Mouse (Mus musculus) WW6 (cell line): ENCODE data around the gene Ccdc151.

Experiments
- DNase-seq: peaks from one replicate; pipeline ENCODE4 v3.0.0-alpha.2; 2013; ENCODE audit warnings: low read depth, low spot score

The Ccdc151 gene

DNA sequence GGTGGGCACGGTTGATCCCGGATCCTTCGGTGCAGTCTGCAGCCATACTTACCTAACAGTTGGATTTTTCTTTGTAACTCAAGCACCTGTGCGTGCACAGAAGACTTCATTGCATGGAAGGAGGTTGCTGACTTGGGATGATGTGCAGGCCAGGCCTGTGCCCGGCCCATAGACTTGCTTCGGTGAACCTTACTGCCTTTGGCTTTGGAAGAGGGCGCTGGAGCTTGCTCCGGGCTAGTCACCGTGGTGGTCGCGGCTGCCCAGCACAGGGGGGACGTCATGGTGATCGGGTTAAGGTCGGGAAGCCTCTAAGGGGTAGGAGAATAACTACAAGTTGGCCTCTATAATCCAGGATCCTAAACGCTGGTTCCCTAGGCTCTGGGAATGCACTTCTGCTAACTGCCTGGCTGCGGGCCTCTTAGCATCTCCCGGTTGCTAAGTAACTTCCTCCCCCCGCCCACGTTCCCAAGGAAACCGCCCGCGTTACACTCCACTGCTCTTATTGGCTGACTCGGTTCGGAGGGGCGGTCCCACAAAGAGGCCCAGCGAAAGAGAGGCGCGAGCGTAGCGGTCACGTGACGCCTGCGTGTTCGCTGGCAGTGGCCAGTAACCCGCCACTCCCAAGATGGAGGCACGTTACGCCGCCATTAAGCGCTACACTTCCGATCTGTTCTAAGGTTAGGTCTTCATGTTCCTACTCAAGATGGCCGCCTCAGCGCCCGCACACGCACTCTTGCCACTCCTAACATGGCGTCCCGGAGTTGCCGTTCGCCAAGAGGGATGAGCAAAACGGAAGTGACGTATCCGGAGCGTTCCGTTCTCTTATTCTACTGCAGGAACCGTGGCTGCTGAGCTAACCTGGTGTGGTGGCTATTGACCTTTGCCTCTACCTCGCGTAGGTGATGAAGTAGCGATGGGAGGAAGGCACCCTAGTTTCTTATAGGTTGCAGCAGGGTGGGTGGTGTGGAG lies at the start of gene Ccdc151, which contains the start of gene Prkcsh:
Gene Ccdc151, minus strand, starts transcription at position 441 of the 969 bp plus-strand sequence.
Gene Prkcsh, plus strand, starts transcription at position 613 of the 969 bp plus-strand sequence.
- DNase-seq, result peak; percentile 99

DNA sequence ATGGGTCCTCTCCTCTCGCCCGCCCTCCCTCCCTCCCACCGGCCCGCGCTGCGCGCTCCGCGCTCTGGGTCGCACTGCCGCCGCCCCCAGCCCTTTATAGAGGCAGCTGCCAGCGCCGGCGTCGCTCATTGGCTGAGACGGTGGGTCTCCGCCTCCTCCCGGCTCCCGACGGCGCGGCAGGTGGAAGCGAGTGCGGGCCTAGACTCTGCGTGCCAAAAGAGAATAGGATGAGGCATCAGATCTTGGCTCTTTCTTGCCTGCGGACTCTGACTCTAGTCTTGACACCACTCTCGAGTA lies 49.5 kb upstream of the Ccdc151 start, which contains the start of gene Elavl3:
Gene Elavl3, minus strand, starts transcription at position 66 of the 297 bp plus-strand sequence.
- peak; percentile 61 for DNase-seq

DNA sequence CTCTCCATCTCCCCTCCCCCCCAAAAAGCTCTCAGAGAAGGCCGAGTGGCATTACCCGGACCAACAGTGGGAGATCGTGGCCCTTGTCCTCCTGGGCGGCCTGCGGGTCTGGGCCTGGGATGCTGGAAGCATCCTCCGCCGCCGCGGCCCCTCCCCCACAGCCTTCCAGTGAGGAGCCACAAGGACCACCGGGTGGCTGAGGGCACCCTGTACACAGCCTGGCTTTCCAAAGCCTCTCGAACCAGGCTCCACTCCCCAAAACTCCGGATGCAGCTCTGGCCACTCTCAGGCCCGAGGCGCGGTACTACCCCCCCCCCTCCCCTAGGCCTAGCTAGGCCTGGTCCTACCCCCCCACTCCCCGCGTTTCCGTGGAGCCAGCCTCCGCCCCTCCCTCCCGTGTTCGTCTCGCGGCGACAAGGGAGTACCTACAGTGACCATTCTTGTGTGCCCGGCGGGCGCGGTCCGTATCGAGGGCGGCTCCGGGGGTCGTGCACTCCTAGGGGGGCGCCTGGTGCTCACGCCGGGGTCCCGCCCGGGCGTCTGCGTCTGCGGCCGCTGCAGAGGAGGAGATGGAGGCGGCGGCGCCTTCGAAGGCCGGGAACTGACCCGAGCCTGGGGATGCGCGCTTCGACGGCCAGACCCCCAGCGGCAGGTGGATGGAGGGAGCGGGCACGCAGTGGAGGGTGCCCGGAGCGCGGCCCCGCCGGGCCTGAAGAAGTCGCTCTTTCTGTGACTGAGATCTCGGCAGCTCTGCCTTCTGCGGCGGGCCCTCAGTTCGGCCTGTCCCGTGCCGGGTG lies 48.9 kb upstream of the Ccdc151 start:
- no peak for DNase-seq

DNA sequence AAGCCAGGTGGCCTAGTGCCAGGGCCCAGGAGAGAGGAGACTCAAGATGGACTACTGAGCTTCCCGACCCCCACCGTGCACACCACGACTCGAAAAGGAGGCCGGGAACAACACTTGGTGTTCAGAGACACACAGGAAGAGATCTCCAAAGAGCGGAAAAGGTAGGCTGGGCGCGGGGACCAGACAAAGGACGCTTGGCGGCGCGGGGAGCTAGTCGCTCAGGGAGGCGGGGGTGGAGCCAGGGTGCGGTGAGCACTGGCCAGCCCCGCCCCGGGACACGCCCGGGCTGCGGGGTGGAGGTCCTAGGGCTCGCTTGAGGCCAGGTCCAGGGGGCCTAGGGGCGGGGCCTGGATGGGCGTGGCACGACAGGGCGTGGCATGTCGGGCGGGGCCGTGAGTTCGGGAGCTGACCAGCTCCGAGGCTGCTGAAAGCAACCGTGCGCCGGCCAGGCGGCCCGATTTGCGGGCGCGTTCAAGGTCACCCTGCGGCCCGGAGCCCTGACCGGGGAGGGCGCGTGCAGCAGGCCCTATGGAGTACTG lies 48.0 kb upstream of the Ccdc151 start:
- peak; percentile 54 for DNase-seq

DNA sequence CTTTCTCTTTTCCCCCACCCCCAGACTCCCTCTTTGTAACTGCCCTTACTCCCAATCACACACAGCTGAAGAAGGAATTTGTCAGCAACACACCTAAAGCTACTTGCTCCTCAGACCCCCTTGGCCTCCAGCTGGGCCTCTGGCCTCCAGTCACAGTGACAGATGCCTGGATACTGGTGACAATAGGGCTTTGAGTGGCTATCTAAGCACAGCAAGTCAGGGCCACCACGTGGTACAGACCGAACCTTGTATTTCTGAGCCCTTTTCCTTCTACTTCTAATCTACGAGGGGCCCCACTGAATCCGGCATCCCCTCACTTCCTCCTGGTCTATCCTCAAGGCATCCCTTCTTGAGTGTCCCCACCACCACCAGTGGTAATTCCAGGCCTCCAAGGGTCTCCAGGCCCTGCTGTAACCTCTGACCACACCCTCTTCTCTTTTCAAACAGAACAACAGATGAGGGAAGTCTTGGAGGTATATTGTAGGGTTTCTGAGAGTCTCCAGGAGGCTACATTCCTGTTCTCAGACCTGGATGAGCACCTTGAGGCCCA lies 47.4 kb upstream of the Ccdc151 start:
- no peak for DNase-seq

DNA sequence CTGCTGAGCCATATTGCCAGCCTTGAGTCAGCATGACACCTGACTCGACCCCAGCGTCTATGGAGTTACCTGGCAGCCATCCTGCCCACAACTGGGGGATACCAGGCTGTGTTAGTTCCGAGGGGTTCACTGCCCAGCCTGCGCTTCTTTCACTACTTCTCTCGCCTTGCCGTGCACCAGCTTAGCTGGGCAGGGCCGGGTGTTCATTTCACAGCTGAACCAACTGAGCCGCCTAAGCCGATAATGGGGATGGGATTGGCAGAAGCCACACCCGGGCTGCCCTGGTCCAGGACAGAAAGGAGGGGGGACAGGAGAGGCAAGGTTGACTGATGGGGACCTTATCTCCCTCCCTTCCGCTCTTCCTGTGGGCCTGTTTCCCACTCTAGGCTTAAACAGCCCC lies 46.9 kb upstream of the Ccdc151 start:
- DNase-seq, result no peak

DNA sequence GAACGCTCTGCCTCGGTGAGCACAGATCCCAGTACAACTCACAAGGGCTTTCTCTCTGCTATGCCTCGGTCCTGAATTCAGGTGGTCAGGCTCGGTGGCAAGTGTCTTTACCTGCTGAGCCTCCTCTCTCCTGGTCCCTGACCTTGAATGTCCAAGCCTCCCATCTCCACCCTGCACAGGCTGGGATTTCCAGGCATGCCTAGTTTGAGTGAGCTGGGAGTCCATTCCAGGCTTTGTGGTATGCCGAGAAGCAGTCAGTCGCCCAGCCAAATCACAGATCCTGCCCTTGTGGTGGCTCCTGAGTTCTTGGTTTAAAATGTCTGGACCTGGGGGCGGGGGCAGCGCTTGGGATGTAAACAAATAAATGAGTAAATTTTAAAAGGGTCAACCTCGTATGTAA lies 44.9 kb upstream of the Ccdc151 start:
- DNase-seq, result no peak

DNA sequence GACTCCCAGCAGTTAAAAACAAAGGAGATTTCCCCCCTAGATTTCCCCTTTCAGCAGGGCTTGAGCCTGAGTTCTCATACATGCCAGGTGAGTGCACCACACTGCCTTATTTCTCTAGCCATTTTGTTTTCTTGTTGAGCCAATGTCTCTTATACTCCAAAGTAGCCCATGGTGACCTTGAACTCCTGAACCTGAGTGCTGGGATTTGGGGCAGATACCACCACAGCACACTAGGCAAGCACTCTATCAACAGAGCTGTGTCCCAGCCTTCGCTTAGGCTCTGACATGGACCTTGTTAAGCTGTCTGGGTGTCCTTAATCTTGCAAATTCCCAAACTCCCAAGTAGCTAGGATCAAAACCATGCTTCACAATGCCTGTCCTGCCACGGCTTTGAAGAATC lies 39.4 kb upstream of the Ccdc151 start:
- DNase-seq, result no peak

DNA sequence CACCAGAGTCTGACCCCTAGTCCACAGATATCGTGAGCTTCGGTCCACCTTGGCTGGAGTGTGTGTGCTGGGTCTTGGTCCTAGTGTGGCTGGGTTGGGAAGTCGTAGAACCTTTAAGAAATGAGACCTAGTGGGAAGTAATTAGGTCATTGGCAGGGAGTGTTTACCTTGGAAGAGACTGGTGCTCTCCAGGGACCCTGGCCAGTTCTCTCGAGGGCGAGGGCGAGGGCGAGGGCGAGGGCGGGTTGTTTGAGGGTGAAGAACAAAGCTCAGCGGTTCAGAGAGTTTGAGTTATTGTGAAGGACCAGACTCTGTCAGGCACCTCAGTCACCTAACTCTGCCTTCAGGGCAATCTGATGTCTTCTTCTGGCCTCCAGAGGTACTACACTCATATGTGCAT lies 35.4 kb upstream of the Ccdc151 start:
- DNase-seq, result no peak

DNA sequence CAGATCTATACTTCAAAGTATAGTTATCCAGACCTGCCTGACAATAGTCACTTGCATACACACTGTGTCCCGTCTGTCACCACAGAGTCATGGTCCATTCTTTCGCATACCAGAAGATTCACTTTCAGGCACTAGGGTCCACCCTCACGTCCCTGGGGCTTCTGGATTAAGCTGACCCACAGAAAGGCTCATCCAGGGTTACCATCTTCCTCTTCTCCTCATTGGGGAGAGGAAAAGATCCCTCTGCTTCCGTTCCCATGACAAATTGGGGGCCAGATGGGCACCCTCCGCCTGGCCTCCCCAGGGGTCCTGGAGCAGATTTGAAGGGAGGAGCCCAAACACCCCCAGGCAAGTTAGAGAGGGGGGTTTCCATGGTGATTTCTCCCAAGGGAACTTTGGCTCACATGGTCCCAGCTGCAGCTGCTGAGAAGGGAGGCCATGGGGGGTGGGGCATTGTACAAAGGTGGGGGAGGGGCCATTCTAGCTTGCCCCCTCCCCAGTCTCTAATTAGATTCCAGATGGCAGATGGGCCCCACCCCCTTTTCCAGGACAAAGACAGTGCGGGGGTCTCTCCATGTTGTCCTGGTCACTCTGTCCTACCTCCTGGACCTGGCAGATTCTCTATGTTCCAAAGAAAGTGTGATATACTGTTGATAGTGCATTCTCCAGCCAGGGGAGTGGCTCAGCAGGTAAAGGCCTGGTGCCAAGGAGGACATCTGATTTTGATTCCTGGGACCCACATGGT lies 33.0 kb upstream of the Ccdc151 start:
- DNase-seq, result no peak

DNA sequence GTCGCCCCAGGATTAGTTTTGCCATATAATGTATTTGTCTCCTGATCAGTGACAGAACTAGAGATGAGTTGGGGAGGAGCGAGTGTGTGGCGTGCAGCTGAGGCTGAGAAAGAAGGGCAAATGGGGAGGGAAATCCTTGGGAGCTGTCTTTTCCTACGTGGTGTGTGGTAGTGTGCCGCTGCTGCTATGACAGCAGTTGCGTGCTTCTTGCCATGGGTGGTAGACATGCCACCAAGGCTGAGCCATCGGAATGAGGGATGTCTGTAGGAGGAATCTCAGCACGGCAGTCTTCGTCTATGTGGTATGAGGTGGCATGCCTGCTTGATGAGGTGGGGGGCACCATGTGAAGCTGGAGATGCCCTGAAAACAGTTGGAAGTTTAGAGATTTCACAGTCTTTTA lies 28.0 kb upstream of the Ccdc151 start:
- no peak for DNase-seq

DNA sequence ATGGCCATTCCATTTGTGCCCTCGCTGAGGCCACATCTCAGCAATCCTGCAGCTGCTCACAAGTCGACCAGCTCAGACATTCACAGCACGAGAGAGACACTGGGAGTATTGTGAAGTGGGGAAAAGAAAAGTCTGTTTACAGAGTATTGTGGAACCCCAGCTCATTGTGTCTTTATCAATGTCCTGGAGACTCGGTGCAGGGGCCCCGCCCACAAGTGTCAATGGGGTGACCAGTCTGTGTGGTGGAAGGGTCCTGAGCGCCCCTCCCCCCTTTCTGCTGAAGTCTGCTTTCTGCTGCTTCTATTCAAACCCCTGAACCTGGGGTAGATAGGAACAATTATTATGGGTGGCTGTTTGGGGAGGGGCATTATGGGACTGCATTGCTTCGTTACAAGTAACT lies 26.0 kb upstream of the Ccdc151 start:
- no peak for DNase-seq

DNA sequence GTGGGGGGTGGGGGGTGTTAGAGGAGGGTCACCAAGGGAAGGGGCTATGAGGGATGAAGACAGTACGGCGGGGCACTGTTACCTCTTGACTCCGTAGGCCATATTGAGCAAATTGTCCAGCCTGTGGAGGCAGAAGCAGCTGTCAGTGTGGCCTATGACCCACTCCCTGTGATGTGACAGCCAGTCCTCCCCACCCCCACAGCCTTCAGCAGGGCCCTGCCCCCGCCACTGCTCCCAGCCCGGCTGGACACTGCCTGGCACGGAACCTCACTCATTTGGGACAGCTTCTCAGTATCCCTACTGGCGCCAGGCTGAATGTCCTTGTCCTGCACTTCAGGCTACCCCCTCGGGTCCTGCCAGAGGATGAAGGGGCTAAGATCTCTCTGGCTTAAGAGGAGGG lies 22.2 kb upstream of the Ccdc151 start:
- no peak for DNase-seq

DNA sequence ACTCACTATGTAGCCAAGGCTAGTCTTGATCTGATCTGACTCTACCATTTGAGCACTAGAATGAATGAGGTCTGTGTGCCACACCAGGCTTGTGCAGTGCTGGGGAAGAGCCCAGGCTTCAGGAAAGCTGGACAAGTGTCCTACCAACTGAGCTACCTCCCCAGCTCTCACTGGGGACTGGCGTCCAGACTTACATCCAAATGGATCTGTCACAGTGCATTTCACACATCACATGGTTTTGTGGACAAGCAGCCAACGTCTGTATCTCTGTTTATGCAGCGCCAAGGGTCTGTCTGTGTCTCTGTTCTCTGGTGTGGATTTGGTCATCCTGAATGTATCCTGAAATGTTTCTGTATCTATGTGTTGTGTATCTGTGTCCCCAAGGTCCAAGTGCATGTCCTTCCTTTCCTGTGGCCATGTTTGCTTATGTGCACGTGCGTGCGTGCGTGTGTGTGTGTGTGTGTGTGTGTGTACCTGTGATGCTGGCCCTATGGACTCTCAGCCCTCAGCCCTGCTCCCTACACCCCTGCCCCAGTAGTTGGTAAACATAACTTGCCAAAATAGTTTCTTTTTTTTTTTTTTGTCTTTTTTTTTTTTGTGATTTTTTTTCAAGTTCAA lies 14.9 kb upstream of the Ccdc151 start:
- no peak for DNase-seq

DNA sequence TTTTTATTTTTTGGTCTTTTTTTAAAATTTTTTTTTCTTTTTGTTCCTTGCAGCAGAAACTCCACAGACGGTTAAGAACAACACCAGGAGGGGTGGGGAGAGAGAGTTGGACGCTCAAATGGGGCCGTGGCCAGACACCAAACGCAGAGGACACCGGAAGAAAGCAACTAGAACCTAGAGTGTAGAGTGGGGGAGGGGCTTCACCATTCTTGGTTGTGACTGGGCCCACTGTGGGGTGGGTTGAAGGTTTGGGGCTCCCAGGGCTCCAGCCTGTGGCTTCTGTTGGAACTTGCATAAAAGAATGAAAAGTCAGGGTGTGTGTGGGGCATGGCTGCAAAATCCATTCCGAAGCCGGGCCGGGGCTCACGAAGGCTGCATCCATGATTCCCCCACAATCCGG lies 13.8 kb upstream of the Ccdc151 start:
- no peak for DNase-seq

DNA sequence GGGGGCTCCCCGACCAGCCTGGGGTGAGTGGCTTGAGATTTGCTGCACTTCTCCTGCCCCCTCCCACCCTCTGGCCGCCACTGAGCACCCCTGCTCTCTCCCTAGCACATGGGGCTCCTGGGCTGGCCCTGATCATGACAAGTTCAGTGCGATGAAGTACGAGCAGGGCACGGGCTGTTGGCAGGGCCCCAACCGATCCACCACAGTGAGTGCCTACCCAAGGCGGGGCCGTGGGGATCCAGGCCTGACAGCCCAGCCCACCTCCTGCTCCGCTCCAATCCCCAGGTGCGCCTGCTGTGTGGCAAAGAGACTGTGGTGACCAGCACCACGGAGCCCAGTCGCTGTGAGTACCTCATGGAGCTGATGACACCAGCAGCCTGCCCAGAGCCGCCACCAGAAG lies 10.3 kb upstream of the Ccdc151 start:
- no peak for DNase-seq

DNA sequence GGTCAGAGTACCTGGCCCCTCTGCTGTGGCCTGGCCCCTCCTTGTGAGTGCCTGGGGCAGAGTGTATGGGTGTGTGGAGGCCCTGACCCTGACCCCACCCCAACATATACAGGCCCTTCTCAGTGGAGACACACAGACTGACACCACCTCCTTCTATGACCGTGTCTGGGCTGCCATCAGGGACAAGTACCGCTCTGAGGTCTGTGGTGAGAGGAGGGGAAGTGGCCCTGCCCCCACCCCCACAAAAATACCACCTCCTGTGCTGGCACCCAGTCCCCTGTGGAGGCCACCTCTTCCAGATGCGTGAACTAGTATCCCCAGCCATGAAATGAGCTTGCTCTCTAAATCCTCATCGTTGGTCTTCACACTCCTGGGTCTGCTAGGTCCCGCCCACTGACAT lies 8.6 kb upstream of the Ccdc151 start:
- no peak for DNase-seq

DNA sequence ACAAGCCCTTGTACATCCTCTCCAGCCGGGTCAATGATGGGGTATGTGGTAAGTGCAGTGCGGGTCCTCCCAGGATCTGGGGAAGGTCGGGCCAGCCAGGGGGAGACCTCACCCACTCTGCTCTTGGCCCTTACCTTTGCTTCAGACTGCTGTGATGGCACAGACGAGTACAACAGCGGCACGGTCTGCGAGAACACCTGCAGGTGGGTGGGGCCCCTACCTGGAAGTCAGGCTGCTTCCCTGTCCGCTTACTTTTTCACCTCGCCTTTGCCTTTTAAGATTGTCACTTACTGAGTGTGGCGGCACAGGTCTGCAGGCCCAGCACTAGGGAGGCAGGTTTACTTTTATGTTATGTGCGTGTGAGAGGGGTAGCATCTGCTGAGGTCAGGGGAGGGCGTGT lies 2.1 kb upstream of the Ccdc151 start:
- no peak for DNase-seq

DNA sequence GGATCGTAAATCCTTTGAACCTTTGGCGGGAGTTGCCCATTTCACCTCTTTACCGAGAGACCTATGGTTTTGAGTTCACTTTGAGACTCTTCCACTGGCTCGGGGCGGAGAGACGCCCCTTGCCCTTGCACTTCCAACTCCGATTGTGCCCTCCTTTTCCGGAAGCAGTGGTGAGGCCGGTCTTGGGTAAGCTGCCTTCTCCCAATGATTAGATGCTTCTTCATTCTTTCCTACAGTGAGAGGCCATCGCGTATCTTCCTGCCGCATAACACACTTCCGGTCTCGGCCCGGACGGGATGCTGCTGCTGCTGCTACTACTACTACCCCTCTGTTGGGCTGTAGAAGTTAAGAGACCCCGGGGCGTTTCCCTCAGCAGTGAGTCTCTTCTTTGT lies 725 bp upstream of the Ccdc151 start:
- DNase-seq, result no peak

DNA sequence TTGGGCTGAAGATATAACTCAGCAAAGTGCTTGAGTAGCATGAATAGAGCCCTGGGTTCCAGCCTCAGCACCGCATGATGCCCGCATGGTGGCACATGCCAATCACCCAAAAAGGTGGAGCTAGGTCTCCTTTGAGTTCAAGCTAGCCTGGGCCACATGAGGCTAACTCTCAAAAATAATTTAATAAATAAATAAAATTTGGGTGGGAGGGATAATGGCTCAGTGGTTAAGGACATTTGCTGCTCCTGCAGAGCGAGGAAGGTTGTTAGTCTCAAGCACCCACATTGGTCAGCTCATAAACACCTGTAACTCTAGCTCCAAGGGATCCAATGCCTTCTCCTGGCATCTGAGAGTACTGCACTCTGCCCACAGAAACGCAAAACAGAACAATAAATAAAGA lies 801 bp downstream of the Ccdc151 start:
- DNase-seq, result no peak

DNA sequence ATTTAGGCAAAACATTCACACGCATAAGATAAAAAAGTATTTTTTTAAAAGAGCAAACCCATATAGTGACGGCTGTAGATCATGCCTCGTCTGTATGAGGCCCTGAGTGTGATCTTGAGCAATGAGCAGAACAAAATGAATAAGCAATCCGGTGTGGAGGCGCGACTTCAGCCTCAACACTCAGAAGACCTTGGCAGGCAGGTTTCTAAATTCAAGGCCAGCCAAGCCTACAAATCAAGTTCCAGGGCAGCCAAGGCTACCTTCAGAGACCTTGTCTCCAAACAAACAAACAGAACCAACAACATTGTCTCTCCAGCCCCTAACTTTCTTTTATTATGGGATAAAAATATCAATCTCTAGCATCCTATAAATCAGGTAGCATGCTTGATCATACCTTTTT lies 2.1 kb downstream of the Ccdc151 start:
- DNase-seq, result no peak
